Mouse (Mus musculus): ENCODE results near the gene Ovol1. TPM values are rescaled to one million over a fixed set of nuclear protein-coding genes. Genes with fewer than 3 reads are reported as not detected.
A peak's percentile ranks its signal among the peaks of the same experiment; 100 is the strongest.

Ovol1 gene
- polyA plus RNA-seq, 1 experiment from 2014 or later, result 2.1 TPM

- under 1% methylated on average over 102 of the region's 102 CpGs for WGBS
- peak within 1 kb of the TSS; percentile 63 for H3K9ac ChIP-seq
- ATAC-seq (ENCODE audit: borderline replicate concordance, extremely low read depth, low FRiP score, low TSS enrichment), result peak; percentile 90
- no peaks in the 10 kb centered on the region for H3K9me3 ChIP-seq
- H3K4me1 ChIP-seq, result peaks cover 21% of the 10 kb centered on the region
- peaks cover 14% of the 10 kb centered on the region for H3K27me3 ChIP-seq
- peaks cover 2% of the 10 kb centered on the region; the same call in 1 of the 2 replicates for H3K36me3 ChIP-seq
- H3K27ac ChIP-seq, result peak within 1 kb of the TSS; percentile 93
- H3K4me3 ChIP-seq, result peak within 1 kb of the TSS; percentile 81
- H3K4me2 ChIP-seq, result peak within 1 kb of the TSS; percentile 94
Measured at GRCm38 (mm10) chr19:5567534-5568469, 7.4 kb upstream of the Ovol1 start, which contains the start of gene Ap5b1. TSS of gene Ap5b1 (plus strand) at chr19:5568025.

GRCm38 (mm10) chr19:5567180-5567533 is 6.7 kb upstream of the Ovol1 start:
- Histone ChIP-seq H3K9me3 (no peaks in the 10 kb centered on the region), H3K27ac (peak overlapping the region; percentile 93), H3K36me3 (peaks cover 2% of the 10 kb centered on the region; the same call in 1 of the 2 replicates), H3K4me3 (peak overlapping the region; percentile 81), H3K9ac (peak overlapping the region; percentile 63), H3K4me2 (peak overlapping the region; percentile 94), H3K27me3 (peaks cover 20% of the 10 kb centered on the region), H3K4me1 (peaks cover 21% of the 10 kb centered on the region)
- WGBS, result 2% methylated on average over 26 of the region's 26 CpGs
- peak; percentile 23 for ATAC-seq (ENCODE audit: borderline replicate concordance, extremely low read depth, low FRiP score, low TSS enrichment)

- WGBS, result 63% methylated on average over 5 of the region's 5 CpGs
- Histone ChIP-seq H3K9me3 (no peaks in the 10 kb centered on the region), H3K27me3 (peaks cover 28% of the 10 kb centered on the region), H3K9ac (no peak overlapping the region), H3K4me1 (peaks cover 22% of the 10 kb centered on the region), H3K27ac (no peak overlapping the region), H3K4me3 (no peak overlapping the region), H3K36me3 (no peaks in the 10 kb centered on the region; the same call in 1 of the 2 replicates), H3K4me2 (peak overlapping the region; percentile 94; the same call in 1 of the 2 replicates)
- no peak for ATAC-seq (ENCODE audit: borderline replicate concordance, extremely low read depth, low FRiP score, low TSS enrichment)
Measured at GRCm38 (mm10) chr19:5566316-5566715, 5.9 kb upstream of the Ovol1 start.

GRCm38 (mm10) chr19:5562776-5563175 is 2.3 kb upstream of the Ovol1 start:
- no peak overlapping the region for H3K4me3 ChIP-seq
- no peak overlapping the region for H3K9ac ChIP-seq
- no peak overlapping the region for H3K4me2 ChIP-seq
- no peak for ATAC-seq (ENCODE audit: borderline replicate concordance, extremely low read depth, low FRiP score, low TSS enrichment)
- 89% methylated on average over 10 of the region's 10 CpGs for WGBS
- H3K36me3 ChIP-seq, result no peaks in the 10 kb centered on the region
- H3K4me1 ChIP-seq, result peaks cover 37% of the 10 kb centered on the region
- H3K27ac ChIP-seq, result no peak overlapping the region
- peaks cover 64% of the 10 kb centered on the region for H3K27me3 ChIP-seq
- H3K9me3 ChIP-seq, result no peaks in the 10 kb centered on the region

GRCm38 (mm10) chr19:5561886-5562285 is 1.4 kb upstream of the Ovol1 start:
- Histone ChIP-seq H3K4me1 (peaks cover 35% of the 10 kb centered on the region), H3K36me3 (no peaks in the 10 kb centered on the region), H3K9ac (no peak overlapping the region), H3K4me3 (no peak overlapping the region), H3K4me2 (no peak overlapping the region), H3K9me3 (no peaks in the 10 kb centered on the region), H3K27me3 (peaks cover 71% of the 10 kb centered on the region), H3K27ac (no peak overlapping the region)
- 64% methylated on average over 3 of the region's 3 CpGs for WGBS
- ATAC-seq (ENCODE audit: borderline replicate concordance, extremely low read depth, low FRiP score, low TSS enrichment), result no peak

- Histone ChIP-seq H3K4me3 (peak overlapping the region; percentile 43), H3K4me2 (peak overlapping the region; percentile 85), H3K9me3 (no peaks in the 10 kb centered on the region), H3K27ac (peak overlapping the region; percentile 49), H3K4me1 (peaks cover 30% of the 10 kb centered on the region), H3K36me3 (no peaks in the 10 kb centered on the region), H3K27me3 (peaks cover 71% of the 10 kb centered on the region), H3K9ac (peak overlapping the region; percentile 10; the same call in 1 of the 2 replicates)
- WGBS, result 16% methylated on average over 10 of the region's 10 CpGs
- ATAC-seq (ENCODE audit: borderline replicate concordance, extremely low read depth, low FRiP score, low TSS enrichment), result no peak
Measured at GRCm38 (mm10) chr19:5561252-5561790, 875 bp upstream of the Ovol1 start.

GRCm38 (mm10) chr19:5559631-5560456 is 602 bp downstream of the Ovol1 start:
- H3K36me3 ChIP-seq, result no peaks in the 10 kb centered on the region
- WGBS, result 1% methylated on average over 69 of the region's 69 CpGs
- no peaks in the 10 kb centered on the region for H3K9me3 ChIP-seq
- peak overlapping the region; percentile 31 for H3K9ac ChIP-seq
- H3K27me3 ChIP-seq, result peaks cover 75% of the 10 kb centered on the region
- peak overlapping the region; percentile 56 for H3K27ac ChIP-seq
- H3K4me2 ChIP-seq, result peak overlapping the region; percentile 85
- H3K4me1 ChIP-seq, result peaks cover 29% of the 10 kb centered on the region
- H3K4me3 ChIP-seq, result peak overlapping the region; percentile 43
- peak; percentile 6; the same call in 1 of the 2 replicates for ATAC-seq (ENCODE audit: borderline replicate concordance, extremely low read depth, low FRiP score, low TSS enrichment)

- Histone ChIP-seq H3K4me2 (peak overlapping the region; percentile 85), H3K4me3 (peak overlapping the region; percentile 43; the same call in 1 of the 2 replicates), H3K4me1 (peaks cover 29% of the 10 kb centered on the region), H3K27me3 (peaks cover 75% of the 10 kb centered on the region), H3K27ac (no peak overlapping the region), H3K36me3 (no peaks in the 10 kb centered on the region), H3K9me3 (no peaks in the 10 kb centered on the region), H3K9ac (no peak overlapping the region)
- no peak for ATAC-seq (ENCODE audit: borderline replicate concordance, extremely low read depth, low FRiP score, low TSS enrichment)
- 21% methylated on average over 8 of the region's 8 CpGs for WGBS
Measured at GRCm38 (mm10) chr19:5559229-5559628, 1.2 kb downstream of the Ovol1 start.

- Histone ChIP-seq H3K4me3 (peak overlapping the region; percentile 43; the same call in 1 of the 2 replicates), H3K4me1 (peaks cover 32% of the 10 kb centered on the region), H3K4me2 (0 out of 2 replicates have a peak overlapping the region, but pooled peaks have one; percentile 5), H3K27ac (no peak overlapping the region), H3K36me3 (no peaks in the 10 kb centered on the region), H3K9me3 (no peaks in the 10 kb centered on the region), H3K27me3 (peaks cover 75% of the 10 kb centered on the region), H3K9ac (no peak overlapping the region)
- 59% methylated on average over 8 of the region's 8 CpGs for WGBS
- no peak for ATAC-seq (ENCODE audit: borderline replicate concordance, extremely low read depth, low FRiP score, low TSS enrichment)
Measured at GRCm38 (mm10) chr19:5558770-5559169, 1.7 kb downstream of the Ovol1 start.

- Histone ChIP-seq H3K27ac (no peak overlapping the region), H3K9ac (no peak overlapping the region), H3K4me1 (peaks cover 36% of the 10 kb centered on the region), H3K4me2 (no peak overlapping the region), H3K27me3 (peaks cover 79% of the 10 kb centered on the region), H3K9me3 (no peaks in the 10 kb centered on the region), H3K4me3 (no peak overlapping the region), H3K36me3 (no peaks in the 10 kb centered on the region)
- ATAC-seq (ENCODE audit: borderline replicate concordance, extremely low read depth, low FRiP score, low TSS enrichment), result no peak
- 49% methylated on average over 7 of the region's 7 CpGs for WGBS
Measured at GRCm38 (mm10) chr19:5558169-5558568, 2.3 kb downstream of the Ovol1 start.

- Histone ChIP-seq H3K4me3 (no peak overlapping the region), H3K4me1 (peaks cover 14% of the 10 kb centered on the region; the same call in 1 of the 2 replicates), H3K9me3 (no peaks in the 10 kb centered on the region), H3K27ac (no peak overlapping the region), H3K36me3 (no peaks in the 10 kb centered on the region), H3K4me2 (no peak overlapping the region), H3K27me3 (peaks cover 40% of the 10 kb centered on the region), H3K9ac (no peak overlapping the region)
- 57% methylated on average over 14 of the region's 14 CpGs for WGBS
- peak; percentile 40; the same call in 1 of the 2 replicates for ATAC-seq (ENCODE audit: borderline replicate concordance, extremely low read depth, low FRiP score, low TSS enrichment)
Measured at GRCm38 (mm10) chr19:5554212-5554611, 6.2 kb downstream of the Ovol1 start.

Measured in lung, embryonic 15.5 days (tissue).